ENCODE assay signal across 8 mouse cellular contexts in the genomic region with DNA sequence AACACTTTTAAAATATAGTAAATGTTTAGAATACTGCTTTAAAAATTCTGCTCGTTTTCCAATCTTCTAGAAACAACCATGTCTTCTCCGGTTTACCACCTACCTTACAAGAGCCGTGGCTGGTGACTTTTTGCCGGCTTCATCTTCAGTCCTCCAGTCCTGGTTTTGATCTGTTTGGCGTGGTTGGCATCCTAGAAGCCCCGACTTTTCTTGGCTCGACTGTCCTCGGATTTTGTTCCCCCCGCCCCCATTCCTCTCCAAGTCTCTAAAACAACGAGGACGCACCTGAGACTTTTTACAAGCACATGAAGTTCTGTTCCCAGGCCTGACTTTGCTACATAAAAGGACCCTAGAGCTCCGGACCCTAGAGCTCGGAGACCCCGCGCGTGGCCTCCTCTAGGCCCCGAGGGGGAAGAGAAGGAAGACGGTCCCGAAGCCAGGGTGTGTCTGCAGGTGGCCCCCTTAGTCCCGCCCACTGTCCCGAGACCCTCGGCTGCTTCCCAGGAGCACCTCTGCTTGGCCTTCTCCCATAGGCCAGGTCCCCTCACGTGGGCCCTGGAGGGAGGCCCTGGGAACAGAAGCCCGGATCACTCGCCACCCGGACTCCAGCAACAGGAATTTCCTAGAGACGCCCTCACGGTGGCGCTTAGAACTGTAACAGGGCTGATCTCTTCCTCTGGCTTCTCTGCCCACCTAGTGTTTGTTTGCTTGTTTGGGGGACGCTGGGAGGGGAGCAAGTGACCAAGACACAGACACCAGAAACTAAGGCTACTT.
DNase-seq lines count a peak whose midpoint lies in the region; ATAC-seq lines count a peak whose summit lies in the region.

No protein-coding gene starts in this region.

- H3K27ac ChIP-seq in hindbrain, embryonic 12.5 days: no peak overlapping the region

- peak; percentile 18 for DNase-seq in T-cell, adult 2 months (ENCODE audit: low spot score)
- peak; percentile 83 to 84 for DNase-seq in cerebellum, postnatal 14 days
- DNase-seq in frontal cortex, postnatal 25 days (ENCODE audit: low spot score in 2 of 2): peak; percentile 55 to 71
- peak; percentile 42 to 57 for DNase-seq in layer of hippocampus, postnatal 25 days (ENCODE audit: extremely low spot score in 1 of 2, low spot score in 1 of 2)
- DNase-seq in lung, postnatal 10 days: peak; percentile 87
- peak; percentile 85 for DNase-seq in retina, embryonic 14.5 days (ENCODE audit: low spot score)
- peak; percentile 58 for DNase-seq in urinary bladder, adult 2 months (ENCODE audit: low spot score)

- H3K9me3 ChIP-seq in hindbrain, embryonic 12.5 days (replicated peaks): no peaks in the 10 kb centered on the region

- 16% methylated on average over 30 of the region's 30 CpGs for WGBS in hindbrain, embryonic 12.5 days

- peak overlapping the region; percentile 49 for H3K4me3 ChIP-seq in hindbrain, embryonic 12.5 days

- no peaks in the 10 kb centered on the region for H3K27me3 ChIP-seq in hindbrain, embryonic 12.5 days

- no peaks in the 10 kb centered on the region for H3K36me3 ChIP-seq in hindbrain, embryonic 12.5 days

- peak overlapping the region; percentile 52 for H3K4me2 ChIP-seq in hindbrain, embryonic 12.5 days (replicated peaks)

- peak; percentile 99 for ATAC-seq in hindbrain, embryonic 12.5 days (ENCODE audit: low FRiP score)

- H3K4me1 ChIP-seq in hindbrain, embryonic 12.5 days: no peaks in the 10 kb centered on the region

- peak overlapping the region; percentile 53 for H3K9ac ChIP-seq in hindbrain, embryonic 12.5 days

Comparison
In these comparisons a context has a peak if more than half of its experiments do, and no peak if none do; other contexts are left out.
1. DNase-seq: peak in every context shown above with its lines; median percentile 87 in lung, postnatal 10 days; 85 in retina, embryonic 14.5 days; 84 in cerebellum, postnatal 14 days; 63 in frontal cortex, postnatal 25 days; 58 in urinary bladder, adult 2 months; 50 in layer of hippocampus, postnatal 25 days; 18 in T-cell, adult 2 months.